Mouse (Mus musculus) MEL (cell line): ENCODE results near the gene Gcnt2. TPM values are rescaled to one million over a fixed set of nuclear protein-coding genes. Genes with fewer than 3 reads are reported as not detected.

ENCODE experiments used
- DNase-seq: peaks from one replicate; pipeline ENCODE4 v3.0.0; 2011; ENCODE audit warnings: low read depth, low spot score
- H3K27ac ChIP-seq: 2 replicates; pipeline ENCODE4 v1.5.1; 2012; ENCODE audit warnings: low read depth, mild to moderate bottlenecking, control low read depth, low read length, moderate library complexity; ENCODE audit not compliant: control insufficient read depth
- H3K27me3 ChIP-seq, 2 experiments: fragments of 150-350 bp in 1 of 2; sonication (generic) in 1 of 2; 2 replicates each; pipeline ENCODE4 v1.6.1; 2012; ENCODE audit warnings: low read length in 2 of 2, mild to moderate bottlenecking in 2 of 2, improper control_type of control experiment in 1 of 2, moderate library complexity in 1 of 2; ENCODE audit not compliant: insufficient read depth in 2 of 2, control insufficient read depth in 1 of 2
- H3K36me3 ChIP-seq, 2 experiments: 2 replicates each; pipeline ENCODE4 v1.6.1; 2012 to 2014; ENCODE audit warnings: low read length in 2 of 2, improper control_type of control experiment in 1 of 2, inconsistent platforms in 1 of 2, mild to moderate bottlenecking in 1 of 2; ENCODE audit not compliant: insufficient read depth in 2 of 2, control insufficient read depth in 1 of 2
- H3K4me1 ChIP-seq, 2 experiments: fragments of 150-350 bp in 1 of 2; sonication (generic) in 1 of 2; 2 replicates each; pipeline ENCODE4 v1.6.1; 2012; ENCODE audit warnings: low read length in 2 of 2, improper control_type of control experiment in 1 of 2, mild to moderate bottlenecking in 1 of 2; ENCODE audit not compliant: insufficient read depth in 2 of 2, control insufficient read depth in 1 of 2
- H3K4me3 ChIP-seq, 2 experiments: fragments of 150-350 bp in 1 of 2; sonication (generic) in 1 of 2; 2 replicates each; pipeline ENCODE4 v1.5.1; 2012; ENCODE audit warnings: low read depth in 2 of 2, low read length in 2 of 2, mild to moderate bottlenecking in 2 of 2, moderate library complexity in 2 of 2, control low read depth in 1 of 2, improper control_type of control experiment in 1 of 2; ENCODE audit not compliant: control insufficient read depth in 1 of 2, insufficient read depth in 1 of 2
- H3K79me2 ChIP-seq: 2 replicates; pipeline ENCODE4 v1.6.1; 2012; ENCODE audit warnings: mild to moderate bottlenecking, low read length, moderate library complexity; ENCODE audit not compliant: control insufficient read depth, poor library complexity, insufficient read depth
- H3K9ac ChIP-seq: 2 replicates; pipeline ENCODE4 v1.6.1; 2012; ENCODE audit warnings: low read depth, mild to moderate bottlenecking, control low read depth, low read length, moderate library complexity; ENCODE audit not compliant: control insufficient read depth, poor library complexity, severe bottlenecking
- H3K9me3 ChIP-seq: fragments of 150-350 bp; sonication (generic); replicated peaks from 2 replicates; pipeline ENCODE4 v1.6.1; 2012; ENCODE audit warnings: mild to moderate bottlenecking, low read length, improper control_type of control experiment, moderate library complexity; ENCODE audit not compliant: insufficient read depth
- BHLHE40 ChIP-seq: IDR thresholded peaks from 2 replicates; pipeline ENCODE4 v1.6.1; 2012; ENCODE audit warnings: low read depth, mild to moderate bottlenecking, inconsistent platforms, low read length, improper control_type of control experiment, borderline replicate concordance
- CTCF ChIP-seq, 3 experiments: IDR thresholded peaks in 2 of 3; conservative IDR thresholded peaks in 1 of 3; 2 replicates each; pipeline ENCODE4 v1.5.1; 2011 to 2012; ENCODE audit warnings: low read length in 3 of 3, low read depth in 2 of 3, mild to moderate bottlenecking in 2 of 3, improper control_type of control experiment in 1 of 3, inconsistent platforms in 1 of 3, mixed read lengths in 1 of 3, moderate library complexity in 1 of 3; ENCODE audit not compliant: control insufficient read depth in 1 of 3, insufficient read depth in 1 of 3, poor library complexity in 1 of 3, severe bottlenecking in 1 of 3
- EP300 ChIP-seq, 2 experiments: IDR thresholded peaks; 2 replicates each; pipeline ENCODE4 v1.6.1; 2011; ENCODE audit warnings: improper control_type of control experiment in 2 of 2, low read length in 2 of 2, low read depth in 1 of 2, mild to moderate bottlenecking in 1 of 2
- GABPA ChIP-seq: IDR thresholded peaks from 2 replicates; pipeline ENCODE4 v1.6.1; 2012; ENCODE audit warnings: low read depth, mild to moderate bottlenecking, inconsistent platforms, low read length, improper control_type of control experiment, moderate library complexity
- GATA1 ChIP-seq: IDR thresholded peaks from 2 replicates; pipeline ENCODE4 v1.6.1; 2011; ENCODE audit warnings: low read depth, low read length, improper control_type of control experiment
- HCFC1 ChIP-seq: IDR thresholded peaks from 2 replicates; pipeline ENCODE4 v1.6.1; 2012; ENCODE audit warnings: low read depth, mild to moderate bottlenecking, inconsistent platforms, low read length, improper control_type of control experiment, moderate library complexity
- MAFK ChIP-seq: IDR thresholded peaks from 2 replicates; pipeline ENCODE4 v1.6.1; 2011; ENCODE audit warnings: low read depth, mild to moderate bottlenecking, low read length, improper control_type of control experiment, borderline replicate concordance
- MAZ ChIP-seq: IDR thresholded peaks from 2 replicates; pipeline ENCODE4 v1.6.1; 2012; ENCODE audit warnings: low read depth, mild to moderate bottlenecking, inconsistent platforms, low read length, improper control_type of control experiment
- MEF2A ChIP-seq: IDR thresholded peaks from 2 replicates; pipeline ENCODE4 v1.6.1; 2014; ENCODE audit warnings: low read depth, mild to moderate bottlenecking, inconsistent platforms, low read length, improper control_type of control experiment; ENCODE audit not compliant: poor library complexity, insufficient replicate concordance, severe bottlenecking; ENCODE audit errors: extremely low read depth
- MXI1 ChIP-seq: IDR thresholded peaks from 2 replicates; pipeline ENCODE4 v1.6.1; 2011; ENCODE audit warnings: mild to moderate bottlenecking, low read depth, low read length, improper control_type of control experiment
- MYC ChIP-seq: IDR thresholded peaks from 2 replicates; pipeline ENCODE4 v1.6.1; 2011; ENCODE audit warnings: low read depth, mild to moderate bottlenecking, low read length, improper control_type of control experiment, moderate library complexity
- NELFE ChIP-seq: IDR thresholded peaks from 2 replicates; pipeline ENCODE4 v1.6.1; 2011; ENCODE audit warnings: low read depth, low read length, improper control_type of control experiment
- POLR2AphosphoS2 ChIP-seq: IDR thresholded peaks from 2 replicates; pipeline ENCODE4 v1.6.1; 2011; ENCODE audit warnings: low read length, improper control_type of control experiment
- RAD21 ChIP-seq: IDR thresholded peaks from 2 replicates; pipeline ENCODE4 v1.6.1; 2011; ENCODE audit warnings: mild to moderate bottlenecking, low read depth, low read length, improper control_type of control experiment
- RCOR1 ChIP-seq: IDR thresholded peaks from 2 replicates; pipeline ENCODE4 v1.6.1; 2012; ENCODE audit warnings: low read depth, mild to moderate bottlenecking, inconsistent platforms, low read length, improper control_type of control experiment
- TAL1 ChIP-seq: IDR thresholded peaks from 2 replicates; pipeline ENCODE4 v1.6.1; 2012; ENCODE audit warnings: mild to moderate bottlenecking, inconsistent platforms, low read length, moderate library complexity, mixed read lengths
- USF2 ChIP-seq, 2 experiments: IDR thresholded peaks; 2 replicates each; pipeline ENCODE4 v1.6.1; 2011 to 2012; ENCODE audit warnings: improper control_type of control experiment in 2 of 2, low read length in 2 of 2, borderline replicate concordance in 1 of 2, inconsistent platforms in 1 of 2, low read depth in 1 of 2, mild to moderate bottlenecking in 1 of 2; ENCODE audit not compliant: insufficient read depth in 1 of 2
- ZC3H11A ChIP-seq: IDR thresholded peaks from 2 replicates; pipeline ENCODE4 v1.6.1; 2012; ENCODE audit warnings: low read depth, mild to moderate bottlenecking, inconsistent platforms, low read length, improper control_type of control experiment
- ZKSCAN1 ChIP-seq: IDR thresholded peaks from 2 replicates; pipeline ENCODE4 v1.6.1; 2012; ENCODE audit warnings: low read depth, mild to moderate bottlenecking, inconsistent platforms, low read length, improper control_type of control experiment, moderate library complexity
- ZNF384 ChIP-seq: IDR thresholded peaks from 2 replicates; pipeline ENCODE4 v1.6.1; 2012; ENCODE audit warnings: low read depth, mild to moderate bottlenecking, inconsistent platforms, low read length, improper control_type of control experiment
- polyA plus RNA-seq, 2 experiments: library from polyadenylated mRNA; stranded (reverse) in 1 of 2; unstranded in 1 of 2; fragments of >175 nt in 1 of 2; fragments of >200 nt in 1 of 2; gene quantifications; 2 replicates each; pipeline versions ENCODE4 v1.2.1 to v1.2.4; 2012; ENCODE audit warnings: low replicate concordance in 2 of 2, low read depth in 1 of 2; ENCODE audit not compliant: insufficient read length in 2 of 2, insufficient read depth in 1 of 2, missing spikeins in 1 of 2
- total RNA-seq: library from RNA; depleted of rRNA; stranded (reverse); fragments of 300-350 nt; gene quantifications from 2 replicates; pipeline ENCODE4 v1.2.3, GENCODE M21; 2012

Gene Gcnt2
- total and polyA plus RNA-seq, 3 experiments: 0.03 to 0.04 TPM; not detected in 1

GRCm38 (mm10) chr13:40904080-40904479 lies 44.5 kb downstream of the Gcnt2 start:
- peaks cover 19 to 36% of the 10 kb centered on the region in 2 experiments for H3K4me1 ChIP-seq

GRCm38 (mm10) chr13:40906528-40906927 lies 47.0 kb downstream of the Gcnt2 start:
- H3K27ac ChIP-seq: no peak overlapping the region
- no peaks in the 10 kb centered on the region for H3K9me3 ChIP-seq
- no peak for TF ChIP-seq MEF2A
- TF ChIP-seq GATA1: no peak
- TF ChIP-seq MYC: no peak
- no peak for TF ChIP-seq EP300 (IDR thresholded peaks at IDR 0.05; ENCODE audit: low read depth in 1 of 2, low read length in 2 of 2)
- TF ChIP-seq BHLHE40: no peak
- TF ChIP-seq ZKSCAN1: no peak
- no peak for TF ChIP-seq GABPA
- no peak for TF ChIP-seq CTCF (IDR thresholded peaks at IDR 0.05 in 2 of 3, conservative IDR thresholded peaks at IDR 0.05 in 1 of 3; ENCODE audit: control insufficient read depth in 1 of 3, insufficient read depth in 1 of 3, low read depth in 2 of 3, low read length in 3 of 3, poor library complexity in 1 of 3, severe bottlenecking in 1 of 3)
- TF ChIP-seq ZNF384: no peak
- no peak for DNase-seq
- no peaks in the 10 kb centered on the region for H3K79me2 ChIP-seq
- peaks cover 17 to 30% of the 10 kb centered on the region in 2 experiments for H3K4me1 ChIP-seq
- no peak overlapping the region for H3K4me3 ChIP-seq
- no peak overlapping the region for H3K9ac ChIP-seq
- H3K36me3 ChIP-seq: peaks cover 0 to 26% of the 10 kb centered on the region in 2 experiments; a peak in 2 of 4 replicates
- H3K27me3 ChIP-seq: no peaks in the 10 kb centered on the region

More at GRCm38 (mm10) chr13:40904080-40904479, 44.5 kb downstream of the Gcnt2 start:
- H3K9me3 ChIP-seq: no peaks in the 10 kb centered on the region
- peaks cover 0 to 33% of the 10 kb centered on the region in 2 experiments; a peak in 2 of 4 replicates for H3K36me3 ChIP-seq
- no peaks in the 10 kb centered on the region for H3K27me3 ChIP-seq
- H3K79me2 ChIP-seq: no peaks in the 10 kb centered on the region
- TF ChIP-seq POLR2AphosphoS2: no peak
- no peak for TF ChIP-seq ZC3H11A
- TF ChIP-seq CTCF (IDR thresholded peaks at IDR 0.05 in 2 of 3, conservative IDR thresholded peaks at IDR 0.05 in 1 of 3; ENCODE audit: control insufficient read depth in 1 of 3, insufficient read depth in 1 of 3, low read depth in 2 of 3, low read length in 3 of 3, poor library complexity in 1 of 3, severe bottlenecking in 1 of 3): no peak
- TF ChIP-seq MAZ: no peak
- TF ChIP-seq GATA1: no peak
- TF ChIP-seq ZNF384: no peak
- no peak for TF ChIP-seq RCOR1
- TF ChIP-seq TAL1: no peak
- no peak for TF ChIP-seq GABPA
- no peak for TF ChIP-seq USF2 (IDR thresholded peaks at IDR 0.05; ENCODE audit: borderline replicate concordance in 1 of 2, insufficient read depth in 1 of 2, low read depth in 1 of 2, low read length in 2 of 2)
- no peak for TF ChIP-seq MXI1
- no peak for TF ChIP-seq MYC
- no peak for TF ChIP-seq MAFK
- TF ChIP-seq BHLHE40: no peak
- TF ChIP-seq HCFC1: no peak
- TF ChIP-seq RAD21: no peak
- TF ChIP-seq NELFE: no peak
- no peak overlapping the region for H3K27ac ChIP-seq
- H3K9ac ChIP-seq: no peak overlapping the region
- H3K4me3 ChIP-seq: no peak overlapping the region
- no peak for DNase-seq
